Comparison of ENCODE assay signal across 21 mouse cellular contexts in genomic region chr4:81443566-81443965, GRCm38 (mm10). TPM values are rescaled to one million over a fixed set of nuclear protein-coding genes. Genes with fewer than 3 reads are reported as not detected.
DNase-seq lines count a peak whose midpoint lies in the region; ATAC-seq and TF ChIP-seq lines count a peak whose summit lies in the region.
"Had no signal": no experiment of that assay in that cellular context is flagged by ENCODE, and none has a peak within 500 bp of the region (broad histone marks: within the 10 kb centered on the region; RNA-seq: fewer than 3 reads in every experiment).

No protein-coding gene starts in this region.

- H3K4me1 ChIP-seq in heart, embryonic 13.5 days: peaks cover 28% of the 10 kb centered on the region
- H3K4me1 ChIP-seq in heart, embryonic 12.5 days (replicated peaks): peaks cover 13% of the 10 kb centered on the region
- no peaks in the 10 kb centered on the region for H3K4me1 ChIP-seq in kidney, postnatal 0 days (replicated peaks; ENCODE audit: insufficient read depth, low read length)
- 0 out of 2 replicates have a peak, but pooled peaks cover 4% of the 10 kb centered on the region for H3K4me1 ChIP-seq in embryonic facial prominence, embryonic 14.5 days (ENCODE audit: control insufficient read depth, insufficient read depth, low read length)
- H3K4me1 ChIP-seq in liver, embryonic 11.5 days (replicated peaks; ENCODE audit: control insufficient read depth, insufficient read depth, low read length): no peaks in the 10 kb centered on the region
- H3K4me1 ChIP-seq: neural tube, embryonic 12.5 days had no signal

- H3K27me3 ChIP-seq in heart, embryonic 13.5 days (replicated peaks): no peaks in the 10 kb centered on the region
- no peaks in the 10 kb centered on the region for H3K27me3 ChIP-seq in heart, embryonic 12.5 days (replicated peaks)
- H3K27me3 ChIP-seq in kidney, postnatal 0 days (ENCODE audit: insufficient read depth, low read length): no peaks in the 10 kb centered on the region
- no peaks in the 10 kb centered on the region for H3K27me3 ChIP-seq in embryonic facial prominence, embryonic 14.5 days (replicated peaks; ENCODE audit: control insufficient read depth, insufficient read depth, low read length)
- no peaks in the 10 kb centered on the region for H3K27me3 ChIP-seq in liver, embryonic 11.5 days (replicated peaks; ENCODE audit: control insufficient read depth, insufficient read depth, low read length)
- H3K27me3 ChIP-seq: forebrain, embryonic 13.5 days; neural tube, embryonic 12.5 days had no signal

- no peaks in the 10 kb centered on the region for H3K36me3 ChIP-seq in heart, embryonic 13.5 days
- no peaks in the 10 kb centered on the region for H3K36me3 ChIP-seq in heart, embryonic 12.5 days
- H3K36me3 ChIP-seq in kidney, postnatal 0 days (ENCODE audit: insufficient read depth, low read length): no peaks in the 10 kb centered on the region
- H3K36me3 ChIP-seq in embryonic facial prominence, embryonic 14.5 days (ENCODE audit: control insufficient read depth, insufficient read depth, low read length): no peaks in the 10 kb centered on the region
- H3K36me3 ChIP-seq in liver, embryonic 11.5 days (ENCODE audit: control insufficient read depth, insufficient read depth, low read length): no peaks in the 10 kb centered on the region
- H3K36me3 ChIP-seq: hindbrain, embryonic 12.5 days; midbrain, embryonic 10.5 days; neural tube, embryonic 12.5 days had no signal

- H3K4me2 ChIP-seq in heart, embryonic 13.5 days: 0 out of 2 replicates have a peak overlapping the region, but pooled peaks have one; percentile 75
- no peak overlapping the region for H3K4me2 ChIP-seq in heart, embryonic 12.5 days
- H3K4me2 ChIP-seq in kidney, postnatal 0 days (ENCODE audit: low read length): 0 out of 2 replicates have a peak overlapping the region, but pooled peaks have one; percentile 67
- H3K4me2 ChIP-seq in embryonic facial prominence, embryonic 14.5 days (ENCODE audit: low read depth, low read length): peak overlapping the region; percentile 59
- no peak overlapping the region for H3K4me2 ChIP-seq in liver, embryonic 11.5 days

- no peak overlapping the region for H3K27ac ChIP-seq in heart, embryonic 13.5 days (replicated peaks)
- H3K27ac ChIP-seq in heart, embryonic 12.5 days (ENCODE audit: poor library complexity, severe bottlenecking): no peak overlapping the region
- no peak overlapping the region for H3K27ac ChIP-seq in kidney, postnatal 0 days
- H3K27ac ChIP-seq in embryonic facial prominence, embryonic 14.5 days (replicated peaks; ENCODE audit: low read depth, low read length): no peak overlapping the region
- H3K27ac ChIP-seq in liver, embryonic 11.5 days (ENCODE audit: low read depth, low read length): no peak overlapping the region
- H3K27ac ChIP-seq: forebrain, embryonic 13.5 days; neural tube, embryonic 12.5 days had no signal

- no peak for ATAC-seq in heart, embryonic 13.5 days (ENCODE audit: extremely low read depth, insufficient number of reproducible peaks, low FRiP score, low TSS enrichment)
- no peak for ATAC-seq in heart, embryonic 12.5 days (ENCODE audit: insufficient number of reproducible peaks, low FRiP score)
- ATAC-seq in kidney, postnatal 0 days (replicated peaks; ENCODE audit: low FRiP score, low read depth): no peak
- no peak for ATAC-seq in embryonic facial prominence, embryonic 14.5 days (ENCODE audit: low read depth)
- no peak for ATAC-seq in liver, embryonic 11.5 days (replicated peaks; ENCODE audit: low FRiP score)
- ATAC-seq: CD4-positive, CD25-positive, alpha-beta regulatory T cell, adult 4 months had no signal

- H3K9ac ChIP-seq in heart, embryonic 13.5 days: no peak overlapping the region
- H3K9ac ChIP-seq in heart, embryonic 12.5 days: no peak overlapping the region
- H3K9ac ChIP-seq in kidney, postnatal 0 days (ENCODE audit: low read depth, low read length): no peak overlapping the region
- H3K9ac ChIP-seq in embryonic facial prominence, embryonic 14.5 days (ENCODE audit: low read depth, low read length): no peak overlapping the region
- no peak overlapping the region for H3K9ac ChIP-seq in liver, embryonic 11.5 days (ENCODE audit: low read depth, low read length)

- H3K4me3 ChIP-seq in heart, embryonic 13.5 days: no peak overlapping the region
- no peak overlapping the region for H3K4me3 ChIP-seq in heart, embryonic 12.5 days
- H3K4me3 ChIP-seq in kidney, postnatal 0 days (replicated peaks; ENCODE audit: low read depth, low read length): no peak overlapping the region
- H3K4me3 ChIP-seq in embryonic facial prominence, embryonic 14.5 days (ENCODE audit: low read depth, low read length): peak overlapping the region; percentile 77; the same call in 1 of the 2 replicates
- no peak overlapping the region for H3K4me3 ChIP-seq in liver, embryonic 11.5 days (ENCODE audit: low read depth, low read length)

- WGBS in heart, embryonic 13.5 days: 81% methylated on average over 5 of the region's 5 CpGs
- WGBS in heart, embryonic 12.5 days: 83% methylated on average over 5 of the region's 5 CpGs
- WGBS in kidney, postnatal 0 days: 87% methylated on average over 5 of the region's 5 CpGs
- 82% methylated on average over 5 of the region's 5 CpGs for WGBS in embryonic facial prominence, embryonic 14.5 days
- 81% methylated on average over 5 of the region's 5 CpGs for WGBS in liver, embryonic 11.5 days

- DNase-seq in kidney, postnatal 0 days (ENCODE audit: low spot score): no peak
- DNase-seq in kidney, postnatal 36 days: no peak
- DNase-seq in 3T3-L1 (ENCODE audit: low read depth, low spot score): peak; percentile 55
- DNase-seq in embryonic facial prominence, embryonic 14.5 days (ENCODE audit: low spot score): no peak
- no peak for DNase-seq in liver, embryonic 11.5 days (ENCODE audit: low spot score)
- DNase-seq: adrenal gland, postnatal 36 days; cerebellum, adult 9-10 months; heart, postnatal 10 days; kidney, adult 8-10 months; layer of hippocampus, adult 9-11 months; liver; right cerebral cortex, postnatal 14 days; spleen, adult 18-20 months; thymus, postnatal 36 days had no signal

- H3K9me3 ChIP-seq in heart, embryonic 13.5 days: no peaks in the 10 kb centered on the region
- H3K9me3 ChIP-seq in heart, embryonic 12.5 days (replicated peaks): no peaks in the 10 kb centered on the region
- H3K9me3 ChIP-seq in kidney, postnatal 0 days (replicated peaks; ENCODE audit: low read length): no peaks in the 10 kb centered on the region
- H3K9me3 ChIP-seq in embryonic facial prominence, embryonic 14.5 days (ENCODE audit: control insufficient read depth, low read length): no peaks in the 10 kb centered on the region
- no peaks in the 10 kb centered on the region for H3K9me3 ChIP-seq in liver, embryonic 11.5 days (ENCODE audit: control insufficient read depth, low read length)
- H3K9me3 ChIP-seq: forebrain, embryonic 13.5 days; hindbrain, embryonic 12.5 days; midbrain, embryonic 10.5 days; neural tube, embryonic 12.5 days had no signal

- TF ChIP-seq CTCF in kidney, postnatal 0 days (IDR thresholded peaks at IDR 0.05; ENCODE audit: low read depth): no peak

RNA-seq across cellular contexts. Expression of gene Mpdz, which starts 1.0 kb away (rescaled TPM):
- 19.6 and 21.0 TPM in 2 replicates for polyA plus RNA-seq in heart, embryonic 13.5 days (2015; fragmentation: Nextera tagmentation; extraction: Ambion mirVana)
- polyA plus RNA-seq in heart, embryonic 12.5 days (2016; fragmentation: Nextera tagmentation; extraction: Ambion mirVana): 34.3 and 37.4 TPM in 2 replicates
- 16.1 and 16.3 TPM in 2 replicates for polyA plus RNA-seq in kidney, postnatal 0 days (2015; fragmentation: Nextera tagmentation; extraction: Ambion mirVana)
- 37.1 and 37.4 TPM in 2 replicates for polyA plus RNA-seq in embryonic facial prominence, embryonic 14.5 days (2014; fragmentation: Nextera tagmentation; extraction: Ambion mirVana)
- polyA plus RNA-seq in liver, embryonic 11.5 days (2014; fragmentation: Nextera tagmentation; extraction: Ambion mirVana): 13.3 and 14.7 TPM in 2 replicates

Comparison
In these comparisons a context has a peak if more than half of its experiments do, and no peak if none do; other contexts are left out.
1. H3K4me2 ChIP-seq: peak in heart, embryonic 13.5 days (single experiment), kidney, postnatal 0 days (single experiment) and embryonic facial prominence, embryonic 14.5 days (single experiment); none in heart, embryonic 12.5 days (single experiment) and liver, embryonic 11.5 days (single experiment).